Mouse (Mus musculus) bone marrow, adult 2 months (tissue): Measurements from ENCODE around the gene Mamstr. TPM values are rescaled to one million over a fixed set of nuclear protein-coding genes. Genes with fewer than 3 reads are reported as not detected.

Experiments
- H3K27ac ChIP-seq: fragments of 200-500 bp; 2 replicates; pipeline ENCODE4 v1.5.1; 2012; ENCODE audit warnings: low read depth, mild to moderate bottlenecking, control low read depth, inconsistent platforms, low read length; ENCODE audit not compliant: control insufficient read depth, poor library complexity, insufficient read depth
- H3K4me1 ChIP-seq: fragments of 200-500 bp; 2 replicates; pipeline ENCODE4 v1.6.1; 2011; ENCODE audit warnings: low read length; ENCODE audit not compliant: control insufficient read depth, insufficient read depth
- H3K4me3 ChIP-seq: fragments of 200-500 bp; replicated peaks from 2 replicates; pipeline ENCODE3; 2011; ENCODE audit warnings: mild to moderate bottlenecking, low read depth, low read length, control low read depth; ENCODE audit not compliant: control insufficient read depth
- CTCF ChIP-seq: fragments of 200-500 bp; IDR thresholded peaks from 2 replicates; pipeline ENCODE4 v1.5.1; 2011; ENCODE audit warnings: low read length, control low read depth; ENCODE audit not compliant: control insufficient read depth, insufficient read depth
- POLR2A ChIP-seq: fragments of 200-500 bp; IDR thresholded peaks from 2 replicates; pipeline ENCODE4 v1.6.1; 2011; ENCODE audit warnings: low read depth, mild to moderate bottlenecking, control low read depth, low read length, borderline replicate concordance; ENCODE audit not compliant: control insufficient read depth
- WGBS: fragments of 180-500 bp; shearing (Covaris S2); methylation state at CpG from one replicate; pipeline ENCODE4 v1.1.7; 2018; 5-methylcytosine and 5-hydroxymethylcytosine counted together
- polyA plus RNA-seq: library from polyadenylated mRNA; stranded (reverse); fragments of >200 nt; gene quantifications from 2 replicates; pipeline ENCODE4 v1.2.4, GENCODE M21; 2011; ENCODE audit warnings: low replicate concordance; ENCODE audit not compliant: missing spikeins, insufficient read depth, insufficient read length

The Mamstr gene
- polyA plus RNA-seq, 1 experiment, result 1.00 TPM

GRCm38 (mm10) chr7:45598960-45599879 is 40.6 kb upstream of the Mamstr start:
- peaks cover 3% of the 10 kb centered on the region for H3K4me1 ChIP-seq
- 80% methylated on average over 18 of the region's 18 CpGs for WGBS
- H3K27ac ChIP-seq, result no peak overlapping the region
- no peak overlapping the region for H3K4me3 ChIP-seq
- no peak for TF ChIP-seq POLR2A

DNA sequence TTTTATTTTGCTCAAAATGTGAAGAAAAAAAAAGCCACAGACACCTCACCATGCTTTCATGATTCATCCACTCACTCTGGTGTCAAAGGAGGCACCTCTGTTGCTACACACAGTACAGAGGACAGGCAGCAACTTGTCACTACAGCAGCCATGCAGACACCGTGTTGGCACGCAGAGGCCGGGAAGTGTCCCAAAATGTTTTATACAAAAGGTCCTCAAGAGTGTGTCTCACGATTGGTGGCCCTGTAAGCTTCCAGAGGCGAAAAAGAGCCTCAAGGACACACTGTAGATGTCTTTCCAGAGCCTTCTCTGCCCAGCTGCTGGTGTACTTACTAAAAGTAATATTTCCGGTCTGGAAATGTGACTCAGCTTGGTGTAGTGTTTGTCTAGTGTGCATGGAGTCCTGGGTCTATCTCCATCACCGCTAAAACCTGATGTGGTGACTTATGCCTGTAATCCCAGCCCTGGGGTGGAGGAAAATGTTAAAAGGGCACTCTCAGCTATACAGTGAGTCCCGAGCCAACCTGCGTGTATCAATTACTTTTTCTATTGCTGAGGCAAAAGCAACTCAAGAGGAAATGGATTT is 34.0 kb upstream of the Mamstr start:
- Histone ChIP-seq H3K27ac (no peak overlapping the region), H3K4me1 (no peaks in the 10 kb centered on the region; the same call in 1 of the 2 replicates), H3K4me3 (no peak overlapping the region)
- WGBS, result 77% methylated on average over 9 of the region's 9 CpGs
- TF ChIP-seq POLR2A (no peak), CTCF (no peak)

GRCm38 (mm10) chr7:45609511-45609910 is 30.3 kb upstream of the Mamstr start:
- Histone ChIP-seq H3K4me1 (no peaks in the 10 kb centered on the region), H3K27ac (no peak overlapping the region), H3K4me3 (no peak overlapping the region)
- TF ChIP-seq CTCF, result no peak
- TF ChIP-seq POLR2A, result no peak
- 63% methylated on average over 1 of the region's 1 CpGs for WGBS

DNA sequence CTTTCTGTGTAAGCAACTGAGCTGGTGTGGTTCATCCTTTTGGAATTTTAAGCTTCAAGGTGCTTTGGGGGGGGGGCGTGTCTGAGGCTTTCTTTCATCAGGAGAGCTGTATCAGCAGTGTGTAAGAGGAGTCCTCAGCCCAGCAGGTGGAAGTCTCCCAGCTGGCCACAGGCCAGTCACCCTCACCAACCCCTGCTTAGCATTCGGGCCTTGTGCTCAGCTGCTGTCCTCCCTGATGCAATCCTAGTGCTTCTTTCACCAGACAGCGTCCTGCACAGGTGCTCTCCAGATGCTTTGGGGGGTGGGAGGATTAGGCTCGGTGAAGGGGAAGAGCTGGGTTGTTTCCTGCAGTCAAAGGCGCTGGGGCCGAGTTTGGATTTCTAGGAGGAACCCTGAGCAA is 23.5 kb upstream of the Mamstr start:
- no peak for TF ChIP-seq CTCF
- no peak for TF ChIP-seq POLR2A
- Histone ChIP-seq H3K4me1 (no peaks in the 10 kb centered on the region), H3K4me3 (no peak overlapping the region), H3K27ac (no peak overlapping the region)
- 54% methylated on average over 6 of the region's 6 CpGs for WGBS

DNA sequence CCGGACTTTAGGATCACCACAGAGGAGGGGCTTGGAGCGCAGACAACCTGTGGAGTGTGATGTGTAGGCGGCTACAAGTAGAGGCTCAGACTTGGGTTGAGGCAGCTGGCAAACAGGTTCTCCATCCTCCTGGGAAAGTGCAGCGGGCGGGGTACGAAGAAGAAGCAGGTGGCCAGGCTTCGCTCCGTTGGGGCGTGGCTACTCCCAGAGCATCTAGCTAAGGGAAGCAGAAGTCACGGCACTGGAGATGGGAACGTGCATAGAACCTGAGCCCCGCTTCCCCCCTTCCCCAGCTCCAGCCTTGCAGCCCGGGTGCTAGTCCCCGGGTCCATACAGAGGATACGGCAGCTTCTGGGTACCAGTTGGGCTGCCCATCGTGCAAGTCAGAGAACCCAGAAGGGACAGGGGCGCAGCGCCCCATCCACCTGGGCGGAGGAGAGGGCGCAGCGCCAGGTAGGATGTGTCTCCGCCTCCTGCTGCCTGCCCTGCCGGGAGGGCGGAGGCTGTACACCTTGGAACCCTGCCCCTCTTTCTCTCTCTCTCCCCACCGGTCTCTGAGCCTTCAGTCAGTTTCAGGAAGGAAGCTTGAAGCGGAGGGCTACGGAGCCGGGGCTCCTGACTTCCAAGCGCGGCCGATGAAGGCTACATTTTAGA is 22.6 kb upstream of the Mamstr start, which contains the start of gene Fut1:
Gene Fut1, plus strand, starts transcription at position 248 of the 654 bp plus-strand sequence.
- Histone ChIP-seq H3K27ac (no peak within 1 kb of the TSS), H3K4me1 (no peaks in the 10 kb centered on the region), H3K4me3 (no peak within 1 kb of the TSS)
- TF ChIP-seq CTCF (no peak), POLR2A (no peak)
- 23% methylated on average over 31 of the region's 31 CpGs for WGBS

DNA sequence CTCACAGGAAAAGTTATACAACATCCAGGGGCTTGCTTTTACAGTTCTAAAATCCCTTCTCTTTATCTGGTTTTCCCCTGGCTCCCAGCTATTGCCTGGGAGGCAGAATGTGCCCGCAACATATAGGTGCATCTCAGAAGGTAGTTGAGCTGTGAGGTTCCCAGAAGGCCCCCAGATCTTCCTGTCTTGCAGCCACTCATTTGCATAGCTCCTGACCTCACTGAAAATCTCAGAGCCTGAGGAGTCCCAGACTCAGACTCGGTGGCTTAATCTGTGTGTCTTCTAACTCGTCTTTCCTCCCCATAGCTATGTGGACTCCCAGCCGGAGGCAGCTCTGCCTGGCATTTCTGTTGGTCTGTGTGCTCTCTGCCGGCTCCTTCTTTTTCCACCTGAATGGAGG is 21.5 kb upstream of the Mamstr start:
- WGBS, result 72% methylated on average over 5 of the region's 5 CpGs
- Histone ChIP-seq H3K27ac (no peak overlapping the region), H3K4me1 (no peaks in the 10 kb centered on the region), H3K4me3 (no peak overlapping the region)
- TF ChIP-seq POLR2A (no peak), CTCF (no peak)

DNA sequence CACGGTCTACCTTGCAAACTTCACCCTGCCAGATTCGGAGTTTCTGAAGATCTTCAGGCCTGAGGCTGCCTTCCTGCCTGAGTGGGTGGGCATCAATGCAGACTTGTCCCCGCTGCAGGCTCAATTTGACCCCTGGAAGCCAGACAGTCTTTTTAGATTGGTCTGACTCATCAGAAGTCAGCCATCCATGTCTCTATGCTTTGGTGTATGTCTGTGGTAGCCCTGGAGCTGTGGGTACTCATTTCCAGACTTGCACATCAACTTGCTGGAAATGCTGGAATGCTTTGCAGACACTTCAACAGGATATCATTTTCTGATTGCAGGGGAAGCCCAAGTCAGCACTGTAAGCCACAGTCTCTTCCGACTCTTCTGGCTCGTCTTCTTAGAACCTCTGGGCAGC is 20.2 kb upstream of the Mamstr start:
- no peak for TF ChIP-seq POLR2A
- no peak for TF ChIP-seq CTCF
- Histone ChIP-seq H3K4me3 (no peak overlapping the region), H3K4me1 (no peaks in the 10 kb centered on the region), H3K27ac (no peak overlapping the region)
- 86% methylated on average over 5 of the region's 5 CpGs for WGBS

DNA sequence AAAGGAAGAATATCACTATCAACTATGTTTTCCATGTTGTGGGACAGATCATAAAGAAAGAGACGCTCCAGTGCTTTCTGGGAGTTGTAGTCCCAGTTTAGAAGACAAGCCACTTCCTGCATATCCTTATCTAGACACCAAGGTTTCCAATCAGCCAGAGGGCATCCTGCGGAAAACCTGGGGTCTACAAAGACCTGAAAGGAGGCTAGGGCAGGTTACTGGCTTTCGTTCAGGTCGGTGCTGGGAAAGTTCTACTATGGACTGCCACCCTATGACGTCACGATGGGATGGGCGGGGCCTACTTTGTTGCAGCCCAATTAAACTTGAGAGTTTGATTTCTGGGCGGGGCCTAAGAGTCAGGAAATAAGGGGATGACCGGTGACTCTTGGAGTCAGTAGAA is 18.3 kb upstream of the Mamstr start, which contains the start of gene Izumo1:
Gene Izumo1, plus strand, starts transcription at position 369 of the 400 bp plus-strand sequence.
- no peak for TF ChIP-seq POLR2A
- H3K4me1 ChIP-seq, result no peaks in the 10 kb centered on the region
- no peak within 1 kb of the TSS for H3K27ac ChIP-seq
- WGBS, result 43% methylated on average over 9 of the region's 9 CpGs
- no peak within 1 kb of the TSS for H3K4me3 ChIP-seq
